Comparison of ENCODE assay signal across 8 mouse cellular contexts in genomic region chrX:73966248-73967176, GRCm38 (mm10). TPM values are rescaled to one million over a fixed set of nuclear protein-coding genes. Genes with fewer than 3 reads are reported as not detected.
DNase-seq lines count a peak whose midpoint lies in the region; ATAC-seq lines count a peak whose summit lies in the region.

Gene Hcfc1, minus strand, starts transcription at chrX:73966357.

- DNase-seq in MN1 (ENCODE audit: low spot score) = peak; percentile 91
- peak; percentile 94 for DNase-seq in cerebellum, adult 9-10 months
- DNase-seq in frontal cortex, adult 2 months (ENCODE audit: extremely low spot score in 1 of 2, low spot score in 1 of 2) = peak; percentile 79 to 90
- peak; percentile 82 for DNase-seq in hindbrain, embryonic 11.5 days (ENCODE audit: low spot score)
- peak; percentile 86 to 91 for DNase-seq in layer of hippocampus, postnatal 10 days (ENCODE audit: low spot score in 2 of 2)
- peak; percentile 93 for DNase-seq in lung, postnatal 10 days
- peak; percentile 89 for DNase-seq in ovary, postnatal 36 days (ENCODE audit: low spot score)
- peak; percentile 88 for DNase-seq in thymus, postnatal 25 days

- H3K27ac ChIP-seq in hindbrain, embryonic 11.5 days (ENCODE audit: low read depth, low read length) = peak within 1 kb of the TSS; percentile 97

- H3K27me3 ChIP-seq in hindbrain, embryonic 11.5 days (ENCODE audit: control insufficient read depth, insufficient read depth, low read length) = no peaks in the 10 kb centered on the region; the same call in 1 of the 2 replicates

- H3K4me3 ChIP-seq in hindbrain, embryonic 11.5 days (ENCODE audit: low read depth, low read length) = peak within 1 kb of the TSS; percentile 70

- no peaks in the 10 kb centered on the region for H3K4me1 ChIP-seq in hindbrain, embryonic 11.5 days (replicated peaks; ENCODE audit: control insufficient read depth, insufficient read depth, low read length)

- H3K9me3 ChIP-seq in hindbrain, embryonic 11.5 days (ENCODE audit: control insufficient read depth, low read length) = no peaks in the 10 kb centered on the region

- ATAC-seq in hindbrain, embryonic 11.5 days (ENCODE audit: low FRiP score) = peak; percentile 85

- no peaks in the 10 kb centered on the region for H3K36me3 ChIP-seq in hindbrain, embryonic 11.5 days (ENCODE audit: control insufficient read depth, insufficient read depth, low read length)

- WGBS in hindbrain, embryonic 11.5 days = 16% methylated on average over 52 of the region's 58 CpGs

- peak within 1 kb of the TSS; percentile 55 for H3K4me2 ChIP-seq in hindbrain, embryonic 11.5 days (replicated peaks; ENCODE audit: low read depth, low read length)

- H3K9ac ChIP-seq in hindbrain, embryonic 11.5 days (ENCODE audit: low read depth, low read length) = peak within 1 kb of the TSS; percentile 80

RNA-seq across cellular contexts. Expression of gene Hcfc1, which starts in this region (rescaled TPM):
- polyA plus RNA-seq in frontal cortex, adult 2 months (2012; rRNA removed) = 41.1 and 44.0 TPM in 2 replicates
- polyA plus RNA-seq in hindbrain, embryonic 11.5 days (2014; fragmentation: Nextera tagmentation; extraction: Ambion mirVana) = 72.9 and 77.2 TPM in 2 replicates
- 10 to 100 TPM; 72.9 to 77.8 TPM for total RNA-seq in layer of hippocampus, postnatal 10 days (2021)

Comparison
In these comparisons a context has a peak if more than half of its experiments do, and no peak if none do; other contexts are left out.
1. Peak in every context shown above with its lines: DNase-seq, ATAC-seq, H3K4me3 ChIP-seq and H3K27ac ChIP-seq.